Mouse (Mus musculus): ENCODE measurements around the gene Ccdc171. TPM values are rescaled to one million over a fixed set of nuclear protein-coding genes. Genes with fewer than 3 reads are reported as not detected.

The Ccdc171 gene
- 1.5 TPM for polyA plus RNA-seq (2015; fragmentation: Illumina TruSeq; extraction: RNeasy Lipid Tissue Mini Kit (QIAGEN cat#74804); ENCODE audit: insufficient read depth, low read depth, low replicate concordance)

DNA sequence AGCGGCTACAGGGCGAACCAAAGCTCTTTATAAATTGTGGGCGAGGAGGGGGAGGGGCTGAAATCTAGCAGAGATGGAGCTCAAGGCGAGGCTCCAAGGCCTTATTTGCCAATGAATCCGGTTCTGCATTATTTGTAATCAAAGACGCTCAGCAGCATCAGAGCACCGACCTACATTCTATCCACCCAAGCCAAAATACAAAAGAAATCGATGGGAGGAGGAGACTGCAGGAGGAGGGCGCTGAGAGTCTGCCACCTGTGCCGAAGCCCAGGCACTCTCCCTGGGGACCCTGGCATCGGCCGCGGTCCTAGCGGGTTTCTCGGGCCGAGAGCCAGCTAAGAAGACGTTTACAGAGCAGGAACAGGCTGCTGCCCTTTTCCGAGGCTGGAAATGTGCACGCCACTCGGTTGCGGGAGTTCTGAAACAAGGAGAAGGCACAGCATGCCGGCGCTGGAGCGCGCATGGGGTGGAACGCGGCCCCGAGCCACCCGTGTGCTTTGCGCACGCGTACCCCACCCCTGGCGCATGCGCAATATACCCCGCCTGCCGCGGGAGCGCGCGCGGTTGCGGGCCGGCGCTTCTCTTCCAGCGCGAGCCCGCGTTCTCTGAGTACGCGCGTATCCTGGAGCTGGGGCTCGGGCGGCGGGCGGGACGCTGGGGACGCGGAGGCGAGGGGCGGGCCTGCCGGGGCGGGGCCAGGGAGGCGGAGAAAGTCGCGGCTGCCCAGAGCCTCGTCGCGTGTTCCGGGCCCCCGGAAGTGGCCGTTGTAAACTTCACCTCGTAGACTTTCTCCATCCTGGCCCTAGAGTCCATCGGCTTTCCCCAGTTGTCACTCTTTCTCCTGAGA is at the start of gene Ccdc171:
Gene Ccdc171, plus strand, starts transcription at position 703 of the 847 bp plus-strand sequence.

DNA sequence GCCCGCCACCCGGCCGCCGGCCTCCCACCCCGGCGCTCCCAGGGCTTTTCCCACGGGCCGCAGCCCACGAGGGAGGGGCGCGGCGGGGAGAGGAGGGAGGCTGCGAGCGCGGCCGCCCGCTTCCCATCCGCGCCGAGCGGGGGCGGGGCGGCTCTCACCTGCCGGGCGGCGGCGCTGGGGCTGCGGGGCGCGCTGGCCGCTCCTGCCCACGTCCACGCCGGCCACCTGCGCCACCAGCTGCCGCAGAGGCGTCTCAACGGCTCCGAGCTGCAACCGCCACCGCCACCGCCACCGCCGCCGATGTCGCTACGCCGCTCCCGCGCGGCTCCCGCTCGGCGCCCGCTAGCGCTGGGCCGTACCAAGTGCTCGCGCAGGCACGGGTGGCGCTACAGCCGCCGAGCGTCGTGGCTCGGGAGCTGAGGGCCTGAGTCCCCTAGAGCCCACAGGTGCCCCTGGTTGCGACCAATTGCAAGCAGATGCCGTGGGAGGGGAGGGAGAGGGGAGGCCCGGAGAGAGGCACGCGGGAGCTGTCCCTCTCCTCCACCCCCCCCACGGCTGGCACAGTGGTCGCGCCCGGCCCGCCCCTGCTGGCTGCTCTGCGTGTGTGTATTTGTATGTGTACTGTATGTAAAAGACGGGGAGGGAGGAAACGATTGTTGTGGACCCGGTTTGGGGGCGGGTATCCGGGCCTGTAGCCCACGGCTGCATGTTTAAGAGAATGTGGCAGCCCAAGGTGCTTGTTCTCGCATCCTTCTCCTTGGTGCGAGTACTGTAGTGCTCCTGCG is 39.0 kb upstream of the Ccdc171 start, which contains the start of gene Psip1:
Gene Psip1, minus strand, starts transcription at position 343 of the 785 bp plus-strand sequence.

Other genes starting within 250 kb of the Ccdc171 start
- gene Ttc39b, start 201.3 kb upstream of the Ccdc171 start, polyA plus RNA-seq (2015; fragmentation: Illumina TruSeq; extraction: RNeasy Lipid Tissue Mini Kit (QIAGEN cat#74804); ENCODE audit: insufficient read depth, low read depth, low replicate concordance): 2.5 TPM
- 5.1 TPM for gene Snapc3, start 107.8 kb upstream of the Ccdc171 start, polyA plus RNA-seq (2015; fragmentation: Illumina TruSeq; extraction: RNeasy Lipid Tissue Mini Kit (QIAGEN cat#74804); ENCODE audit: insufficient read depth, low read depth, low replicate concordance)
- gene Psip1, start 39.1 kb upstream of the Ccdc171 start, polyA plus RNA-seq (2015; fragmentation: Illumina TruSeq; extraction: RNeasy Lipid Tissue Mini Kit (QIAGEN cat#74804); ENCODE audit: insufficient read depth, low read depth, low replicate concordance): 11.6 TPM